Comparison of ENCODE assay signal across 12 mouse cellular contexts in the genomic region with DNA sequence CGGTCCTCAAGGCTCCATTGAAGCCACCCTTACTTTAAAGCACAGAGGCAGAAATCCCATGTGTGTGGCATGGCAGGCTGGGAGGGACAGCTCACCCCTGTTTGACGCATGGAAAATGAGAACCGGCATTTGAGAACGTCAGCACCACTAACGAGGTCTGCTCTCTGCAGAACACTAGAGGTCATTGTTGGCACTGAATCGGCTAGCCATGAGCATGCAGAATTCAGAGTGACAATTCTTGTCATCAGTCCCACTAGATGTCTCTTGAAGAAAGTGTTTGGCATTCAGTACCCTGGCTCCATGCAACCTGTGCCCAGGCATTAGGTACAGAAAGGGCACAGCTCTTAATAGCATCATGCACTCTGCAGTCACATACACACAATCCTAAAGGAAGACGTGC.
A peak's percentile ranks its signal among the peaks of the same experiment; 100 is the strongest.
DNase-seq lines count a peak whose midpoint lies in the region; ATAC-seq lines count a peak whose summit lies in the region.
"Had no signal": no experiment of that assay in that cellular context is flagged by ENCODE, and none has a peak within 500 bp of the region (broad histone marks: within the 10 kb centered on the region; RNA-seq: fewer than 3 reads in every experiment).

No protein-coding gene starts in this region.

- no peak overlapping the region for H3K9ac ChIP-seq in intestine, embryonic 16.5 days (ENCODE audit: low read depth, low read length)
- H3K9ac ChIP-seq: heart, embryonic 13.5 days had no signal

- no peaks in the 10 kb centered on the region for H3K27me3 ChIP-seq in intestine, embryonic 16.5 days (replicated peaks; ENCODE audit: control insufficient read depth, insufficient read depth, low read length)
- H3K27me3 ChIP-seq: heart, embryonic 13.5 days had no signal

- H3K36me3 ChIP-seq in intestine, embryonic 16.5 days (ENCODE audit: control insufficient read depth, insufficient read depth, low read length) = no peaks in the 10 kb centered on the region
- H3K36me3 ChIP-seq: heart, embryonic 13.5 days had no signal

- peak; percentile 37 to 42 for DNase-seq in heart, adult 18-20 months
- DNase-seq in heart, postnatal 25 days (ENCODE audit: low spot score) = no peak
- DNase-seq in 416B (ENCODE audit: low read depth) = peak; percentile 61
- DNase-seq in T-cell, adult 2 months (ENCODE audit: low spot score) = no peak
- no peak for DNase-seq in gastrocnemius, adult 8-10 months (ENCODE audit: low spot score in 2 of 2)
- no peak for DNase-seq in gastrocnemius, postnatal 4 days (ENCODE audit: low spot score in 2 of 2)
- DNase-seq: cerebellum, adult 11-12 months; layer of hippocampus, postnatal 36 days had no signal

- intact Hi-C loops in heart, postnatal 25 days (cut with DNase I) = loop anchor here (1.0 kb wide), 1 partner anchor 261 kb away; no protein-coding TSS in a partner anchor

- no peaks in the 10 kb centered on the region for H3K9me3 ChIP-seq in intestine, embryonic 16.5 days (ENCODE audit: control insufficient read depth, low read length)

- H3K4me1 ChIP-seq in intestine, embryonic 16.5 days (ENCODE audit: control insufficient read depth, insufficient read depth, low read length) = 0 out of 2 replicates have a peak, but pooled peaks cover 5% of the 10 kb centered on the region

- H3K4me2 ChIP-seq in intestine, embryonic 16.5 days (ENCODE audit: low read depth, low read length) = no peak overlapping the region
- H3K4me2 ChIP-seq: heart, embryonic 13.5 days had no signal

- WGBS in intestine, embryonic 16.5 days = 37% methylated on average over 7 of the region's 7 CpGs

- H3K4me3 ChIP-seq in intestine, embryonic 16.5 days (ENCODE audit: low read length) = no peak overlapping the region
- H3K4me3 ChIP-seq: heart, embryonic 13.5 days; myocyte had no signal

- no peak overlapping the region for H3K27ac ChIP-seq in intestine, embryonic 16.5 days (ENCODE audit: low read length)
- H3K27ac ChIP-seq: heart, embryonic 13.5 days had no signal

- ATAC-seq in common myeloid progenitor, adult 5-6 weeks (replicated peaks; ENCODE audit: low read depth, poor library complexity, severe bottlenecking) = peak; percentile 90
- ATAC-seq in intestine, embryonic 16.5 days = 0 out of 2 replicates have a peak, but pooled peaks have one; percentile 38

Comparison
In these comparisons a context has a peak if more than half of its experiments do, and no peak if none do; other contexts are left out.
1. DNase-seq: peak in heart, adult 18-20 months (2 of 2) and 416B (single experiment); none in heart, postnatal 25 days (single experiment), T-cell, adult 2 months (single experiment), gastrocnemius, adult 8-10 months (0 of 2) and gastrocnemius, postnatal 4 days (0 of 2).